In genomic region chr15:10470151-10470831, GRCm38 (mm10) we compare ENCODE assay signal across 8 mouse cellular contexts. TPM values are rescaled to one million over a fixed set of nuclear protein-coding genes. Genes with fewer than 3 reads are reported as not detected.
DNase-seq lines count a peak whose midpoint lies in the region; ATAC-seq and TF ChIP-seq lines count a peak whose summit lies in the region.

TSS of gene Dnajc21 (minus strand) at chr15:10470516.

- in situ Hi-C loops in Patski (cut with MboI; ENCODE audit: low pct_unique_long_range_greater_than_20kb), result no loop called here

- WGBS in hindbrain, embryonic 10.5 days, result under 1% methylated on average over 87 of the region's 87 CpGs

- peak; percentile 98 for ATAC-seq in Patski
- peak; percentile 84 for ATAC-seq in frontal cortex, adult (ENCODE audit: low TSS enrichment)

- H3K4me1 ChIP-seq in hindbrain, embryonic 10.5 days (replicated peaks), result peaks cover 23% of the 10 kb centered on the region

- no peaks in the 10 kb centered on the region for H3K9me3 ChIP-seq in hindbrain, embryonic 10.5 days

- no peak for DNase-seq in Patski (ENCODE audit: low read depth, low spot score)
- DNase-seq in cerebellum, adult 9-10 months, result peak; percentile 91
- peak; percentile 84 for DNase-seq in hindbrain, embryonic 10.5 days (ENCODE audit: low spot score)
- DNase-seq in layer of hippocampus, postnatal 14 days (ENCODE audit: low spot score in 2 of 2), result peak; percentile 74 to 77
- DNase-seq in lung, postnatal 36 days, result peak; percentile 95
- DNase-seq in retina, embryonic 14.5 days (ENCODE audit: low spot score), result peak; percentile 84
- DNase-seq in thymus, postnatal 4 days, result peak; percentile 94

- H3K4me3 ChIP-seq in hindbrain, embryonic 10.5 days, result peak within 1 kb of the TSS; percentile 89

- peak within 1 kb of the TSS; percentile 92 for H3K27ac ChIP-seq in hindbrain, embryonic 10.5 days

- CTCF ChIA-PET in Patski (lab: Charles Lee), result interaction anchor here (0.7 kb wide), 1 partner anchor 64 kb away, joined by 3 read pairs; no protein-coding TSS in a partner anchor

- TF ChIP-seq CTCF in Patski (IDR thresholded peaks at IDR 0.05), result no peak

- POLR2A ChIA-PET in Patski (lab: Charles Lee), result interaction anchor here (0.6 to 2.2 kb wide), 3 partner anchors 15 to 1399 kb away, joined by 3 to 7 read pairs (median 3); partner anchors contain the start of gene Brix1

- peaks cover 15% of the 10 kb centered on the region for H3K36me3 ChIP-seq in hindbrain, embryonic 10.5 days

- no peaks in the 10 kb centered on the region for H3K27me3 ChIP-seq in Patski
- no peaks in the 10 kb centered on the region for H3K27me3 ChIP-seq in hindbrain, embryonic 10.5 days (ENCODE audit: insufficient read depth, poor library complexity, severe bottlenecking)

RNA-seq across cellular contexts. Expression of gene Dnajc21, which starts in this region (rescaled TPM):
- polyA plus RNA-seq in Patski (2021), result 34.2 TPM
- polyA plus RNA-seq in hindbrain, embryonic 10.5 days (2016; fragmentation: Nextera tagmentation; extraction: Ambion mirVana), result 10.6 and 13.9 TPM in 2 replicates
- 10 to 100 TPM; 19.3 TPM for total RNA-seq in layer of hippocampus, postnatal 14 days (2021)
